Mouse (Mus musculus) ES-Bruce4 (cell line): ENCODE measurements around the gene Ndufaf2.

Experiments
- CTCF ChIP-seq: IDR thresholded peaks from one replicate; pipeline ENCODE4 v1.8.1; 2011; ENCODE audit warnings: low read depth, low read length
- EP300 ChIP-seq: IDR thresholded peaks from 2 replicates; pipeline ENCODE4 v1.6.1; 2011; ENCODE audit warnings: low read depth, low read length; ENCODE audit not compliant: insufficient read depth
- POLR2A ChIP-seq: IDR thresholded peaks from one replicate; pipeline ENCODE4 v1.8.1; 2011; ENCODE audit warnings: low read length; ENCODE audit not compliant: insufficient read depth

- no peak for TF ChIP-seq CTCF
- no peak for TF ChIP-seq POLR2A
- no peak for TF ChIP-seq EP300
These were observed 26.4 kb upstream of the Ndufaf2 start for GRCm38 (mm10) chr13:108184743-108185255.
